Mouse (Mus musculus) myocyte (in vitro differentiated cells): ENCODE data around the gene Il4i1.

Source experiments
- E2F4 ChIP-seq: IDR thresholded peaks from one replicate; pipeline ENCODE4 v1.6.1; 2011; ENCODE audit warnings: mild to moderate bottlenecking, control low read depth, moderate library complexity; ENCODE audit not compliant: insufficient read depth
- MAX ChIP-seq: IDR thresholded peaks from one replicate; pipeline ENCODE4 v1.6.1; 2011; ENCODE audit warnings: low read depth, mild to moderate bottlenecking, control low read depth
- MYOG ChIP-seq, 3 experiments: IDR thresholded peaks; one replicate each; pipeline ENCODE4 v1.6.1; 2011; ENCODE audit warnings: control low read depth in 2 of 3, low read depth in 2 of 3, mild to moderate bottlenecking in 2 of 3; ENCODE audit not compliant: insufficient read length in 2 of 3, control insufficient read depth in 1 of 3, insufficient read depth in 1 of 3
- SRF ChIP-seq: IDR thresholded peaks from one replicate; pipeline ENCODE4 v1.6.1; 2011; ENCODE audit warnings: low read depth; ENCODE audit not compliant: control insufficient read depth, insufficient read length
- USF1 ChIP-seq: IDR thresholded peaks from one replicate; pipeline ENCODE4 v1.6.1; 2011; ENCODE audit warnings: low read depth, mild to moderate bottlenecking, control low read depth, moderate library complexity

GRCm38 (mm10) chr7:44820525-44820924 lies 4.3 kb downstream of the Il4i1 start:
- TF ChIP-seq MAX (no peak), SRF (no peak), E2F4 (no peak), MYOG (IDR thresholded peaks at IDR 0.05; ENCODE audit: control insufficient read depth in 1 of 3, insufficient read depth in 1 of 3, insufficient read length in 2 of 3, low read depth in 2 of 3) (no peak), USF1 (no peak)
